Mouse (Mus musculus) embryonic facial prominence, embryonic 15.5 days (tissue): ENCODE data around the gene Batf3. TPM values are rescaled to one million over a fixed set of nuclear protein-coding genes. Genes with fewer than 3 reads are reported as not detected.

Experiments
- ATAC-seq: fragments of 200-750 bp; cut with Nextera tagmentation; 2 replicates; pipeline ENCODE4 v1.8.0; 2017; ENCODE audit warnings: low read depth, moderate TSS enrichment; ENCODE audit not compliant: insufficient number of reproducible peaks, low FRiP score, low TSS enrichment
- H3K27ac ChIP-seq: fragments of 300-500 bp; sonication (generic); replicated peaks from 2 replicates; pipeline ENCODE4 v1.5.1; 2015; ENCODE audit warnings: mild to moderate bottlenecking, inconsistent platforms
- H3K27me3 ChIP-seq: fragments of 300-500 bp; sonication (generic); 2 replicates; pipeline ENCODE4 v1.6.1; 2015; ENCODE audit warnings: inconsistent platforms
- H3K36me3 ChIP-seq: fragments of 300-500 bp; sonication (generic); 2 replicates; pipeline ENCODE4 v1.6.1; 2015; ENCODE audit warnings: mild to moderate bottlenecking, inconsistent platforms
- H3K4me1 ChIP-seq: fragments of 300-500 bp; sonication (generic); 2 replicates; pipeline ENCODE4 v1.6.1; 2015; ENCODE audit warnings: inconsistent platforms
- H3K4me2 ChIP-seq: fragments of 300-500 bp; sonication (generic); replicated peaks from 2 replicates; pipeline ENCODE4 v1.6.1; 2015; ENCODE audit warnings: mild to moderate bottlenecking, inconsistent platforms
- H3K4me3 ChIP-seq: fragments of 300-500 bp; sonication (generic); replicated peaks from 2 replicates; pipeline ENCODE4 v1.5.1; 2015; ENCODE audit warnings: mild to moderate bottlenecking, inconsistent platforms
- H3K9ac ChIP-seq: fragments of 300-500 bp; sonication (generic); 2 replicates; pipeline ENCODE4 v1.6.1; 2015; ENCODE audit warnings: inconsistent platforms
- H3K9me3 ChIP-seq: fragments of 300-500 bp; sonication (generic); replicated peaks from 2 replicates; pipeline ENCODE4 v1.6.1; 2016; ENCODE audit warnings: inconsistent platforms
- WGBS: fragments of 180-500 bp; shearing (Covaris S2); methylation state at CpG from one replicate; pipeline ENCODE4 v1.1.7; 2015; 5-methylcytosine and 5-hydroxymethylcytosine counted together
- polyA plus RNA-seq: library from polyadenylated mRNA; unstranded; fragments of >200 nt; fragmentation: Nextera tagmentation; extraction: Ambion mirVana; gene quantifications from 2 replicates; pipeline ENCODE4 v1.2.1, GENCODE M21; 2015

Gene Batf3
- polyA plus RNA-seq, result 5.8 and 7.6 TPM in 2 replicates

DNA sequence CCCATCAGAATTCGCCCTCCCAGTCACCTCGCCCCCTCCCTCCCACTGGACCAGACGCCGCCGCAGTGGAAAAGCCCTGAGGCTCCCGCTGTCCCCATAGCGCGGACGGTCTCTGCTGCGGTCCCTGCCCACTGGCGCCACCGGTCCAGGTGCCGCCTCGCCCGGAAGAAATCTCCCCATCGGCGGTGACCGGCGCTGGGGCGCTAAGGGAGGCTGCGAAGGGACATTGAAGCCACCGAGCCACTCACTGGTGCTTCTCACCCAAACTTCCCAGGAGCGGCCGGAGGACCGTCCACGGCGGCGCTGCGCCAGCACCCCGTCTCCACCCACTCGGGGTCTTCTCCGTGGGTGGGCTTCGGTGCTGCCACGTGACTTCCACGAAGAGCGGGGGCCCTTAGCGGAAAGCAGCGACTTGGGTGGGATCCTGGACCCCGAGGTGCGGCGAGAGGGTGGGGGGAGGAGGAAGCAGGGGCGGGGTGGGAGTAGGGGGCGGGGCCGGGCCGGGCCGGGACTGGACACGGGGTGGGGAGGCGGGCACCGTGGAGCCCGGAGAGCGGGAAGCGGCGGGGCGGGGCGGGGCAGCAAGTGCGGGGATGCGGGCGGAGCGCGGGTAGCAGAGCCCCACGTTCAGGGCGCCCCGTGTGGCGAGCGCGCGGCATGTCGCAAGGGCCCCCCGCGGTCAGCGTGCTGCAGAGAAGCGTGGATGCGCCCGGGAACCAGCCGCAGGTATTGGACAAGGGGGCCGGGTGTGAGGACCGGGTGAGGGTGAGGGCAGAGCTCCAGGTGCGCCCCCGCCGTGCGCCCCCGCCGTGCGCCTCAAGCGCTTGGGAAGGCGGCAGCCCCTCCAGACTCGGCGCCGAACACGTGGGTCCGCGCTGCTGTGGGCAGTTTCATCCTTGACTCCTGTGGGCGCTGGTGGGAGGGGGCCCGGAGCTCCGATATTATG, at the start of gene Batf3:
Gene Batf3, plus strand, starts transcription at position 46 of the 946 bp plus-strand sequence.
- H3K4me2 ChIP-seq, result peak within 1 kb of the TSS; percentile 99
- H3K9me3 ChIP-seq, result no peaks in the 10 kb centered on the region
- no peaks in the 10 kb centered on the region for H3K36me3 ChIP-seq
- H3K27ac ChIP-seq, result no peak within 1 kb of the TSS
- peaks cover 12% of the 10 kb centered on the region for H3K4me1 ChIP-seq
- H3K27me3 ChIP-seq, result peaks cover 15% of the 10 kb centered on the region
- H3K4me3 ChIP-seq, result peak within 1 kb of the TSS; percentile 65
- peak within 1 kb of the TSS; percentile 42 for H3K9ac ChIP-seq
- peak; percentile 52 for ATAC-seq
- WGBS, result under 1% methylated on average over 82 of the region's 95 CpGs

- 94% methylated on average over 3 of the region's 3 CpGs for WGBS
- no peak overlapping the region for H3K9ac ChIP-seq
Measured at GRCm38 (mm10) chr1:191053555-191053954, 44.1 kb upstream of the Batf3 start.

DNA sequence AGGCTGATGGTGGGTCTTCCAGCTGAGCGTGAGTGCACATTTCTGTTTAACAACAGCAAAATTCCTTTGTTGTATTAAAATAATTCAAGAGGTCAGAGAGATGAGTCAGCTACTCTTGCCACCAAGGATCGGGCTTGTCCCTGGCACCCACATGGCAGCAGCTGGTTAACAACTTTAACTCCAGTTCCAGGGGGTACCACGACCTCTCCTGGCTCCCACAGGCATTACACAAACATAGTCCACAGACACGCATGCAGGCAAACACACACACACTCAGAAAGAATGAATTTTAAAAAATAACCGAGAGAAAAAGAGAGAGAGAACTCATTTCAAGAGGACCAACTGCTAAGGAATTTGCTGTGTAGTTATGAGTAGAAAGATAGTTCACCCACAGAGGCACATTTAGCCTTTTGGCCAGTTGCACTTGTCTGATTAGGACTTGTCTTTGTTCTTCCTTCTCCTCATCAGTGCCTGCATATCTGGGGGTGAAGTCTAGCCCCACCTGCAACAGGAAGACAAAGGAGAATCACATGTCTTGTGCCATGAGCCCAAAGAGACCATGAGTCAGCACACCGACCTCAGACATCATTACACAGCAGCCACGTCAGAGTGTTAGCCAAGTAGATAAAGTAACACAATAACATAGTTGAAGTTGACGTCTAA, 42.6 kb upstream of the Batf3 start:
- no peak overlapping the region for H3K4me3 ChIP-seq
- no peaks in the 10 kb centered on the region for H3K36me3 ChIP-seq
- no peak overlapping the region for H3K9ac ChIP-seq
- H3K27ac ChIP-seq, result no peak overlapping the region
- 65% methylated on average over 8 of the region's 8 CpGs for WGBS
- no peak for ATAC-seq
- H3K4me2 ChIP-seq, result no peak overlapping the region
- H3K27me3 ChIP-seq, result no peaks in the 10 kb centered on the region
- H3K4me1 ChIP-seq, result no peaks in the 10 kb centered on the region
- H3K9me3 ChIP-seq, result no peaks in the 10 kb centered on the region

More at GRCm38 (mm10) chr1:191053555-191053954, 44.1 kb upstream of the Batf3 start:
- Histone ChIP-seq H3K4me1 (no peaks in the 10 kb centered on the region), H3K4me3 (no peak overlapping the region), H3K9me3 (no peaks in the 10 kb centered on the region), H3K27me3 (no peaks in the 10 kb centered on the region), H3K36me3 (no peaks in the 10 kb centered on the region), H3K4me2 (no peak overlapping the region), H3K27ac (no peak overlapping the region)
- no peak for ATAC-seq

DNA sequence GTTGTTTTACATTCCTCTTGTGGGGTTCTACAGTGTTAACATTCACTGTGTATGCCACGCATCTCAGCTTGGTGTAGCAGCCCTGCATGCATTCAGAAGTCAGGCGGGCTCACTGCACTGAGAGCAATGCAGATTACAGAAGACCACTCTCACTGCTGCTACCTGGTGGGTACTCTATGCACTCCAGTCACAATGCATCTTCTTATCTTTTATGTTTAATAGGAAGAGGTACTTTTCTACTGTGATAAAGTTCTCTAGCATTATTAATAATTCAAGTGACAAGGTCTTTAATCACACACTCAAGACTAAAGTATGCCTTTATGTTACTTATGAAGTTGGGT, 42.1 kb upstream of the Batf3 start:
- Histone ChIP-seq H3K9ac (no peak overlapping the region), H3K27ac (no peak overlapping the region), H3K27me3 (no peaks in the 10 kb centered on the region), H3K4me3 (no peak overlapping the region), H3K9me3 (no peaks in the 10 kb centered on the region), H3K4me2 (no peak overlapping the region), H3K36me3 (no peaks in the 10 kb centered on the region), H3K4me1 (no peaks in the 10 kb centered on the region)
- no peak for ATAC-seq
- 72% methylated on average over 2 of the region's 2 CpGs for WGBS

- Histone ChIP-seq H3K4me1 (no peaks in the 10 kb centered on the region), H3K4me2 (no peak overlapping the region), H3K27ac (no peak overlapping the region), H3K27me3 (no peaks in the 10 kb centered on the region), H3K9ac (no peak overlapping the region), H3K4me3 (no peak overlapping the region), H3K9me3 (no peaks in the 10 kb centered on the region), H3K36me3 (no peaks in the 10 kb centered on the region)
- ATAC-seq, result no peak
- 60% methylated on average over 3 of the region's 3 CpGs for WGBS
Measured at GRCm38 (mm10) chr1:191057461-191057860, 40.2 kb upstream of the Batf3 start.

GRCm38 (mm10) chr1:191062241-191062780, 35.3 kb upstream of the Batf3 start:
- Histone ChIP-seq H3K36me3 (peaks cover 9% of the 10 kb centered on the region), H3K27ac (peak overlapping the region; percentile 65), H3K9ac (peak overlapping the region; percentile 73), H3K9me3 (no peaks in the 10 kb centered on the region), H3K4me1 (peaks cover 10% of the 10 kb centered on the region), H3K4me3 (peak overlapping the region; percentile 83), H3K4me2 (peak overlapping the region; percentile 92), H3K27me3 (no peaks in the 10 kb centered on the region)
- WGBS, result 3% methylated on average over 15 of the region's 15 CpGs
- peak; percentile 51 for ATAC-seq

DNA sequence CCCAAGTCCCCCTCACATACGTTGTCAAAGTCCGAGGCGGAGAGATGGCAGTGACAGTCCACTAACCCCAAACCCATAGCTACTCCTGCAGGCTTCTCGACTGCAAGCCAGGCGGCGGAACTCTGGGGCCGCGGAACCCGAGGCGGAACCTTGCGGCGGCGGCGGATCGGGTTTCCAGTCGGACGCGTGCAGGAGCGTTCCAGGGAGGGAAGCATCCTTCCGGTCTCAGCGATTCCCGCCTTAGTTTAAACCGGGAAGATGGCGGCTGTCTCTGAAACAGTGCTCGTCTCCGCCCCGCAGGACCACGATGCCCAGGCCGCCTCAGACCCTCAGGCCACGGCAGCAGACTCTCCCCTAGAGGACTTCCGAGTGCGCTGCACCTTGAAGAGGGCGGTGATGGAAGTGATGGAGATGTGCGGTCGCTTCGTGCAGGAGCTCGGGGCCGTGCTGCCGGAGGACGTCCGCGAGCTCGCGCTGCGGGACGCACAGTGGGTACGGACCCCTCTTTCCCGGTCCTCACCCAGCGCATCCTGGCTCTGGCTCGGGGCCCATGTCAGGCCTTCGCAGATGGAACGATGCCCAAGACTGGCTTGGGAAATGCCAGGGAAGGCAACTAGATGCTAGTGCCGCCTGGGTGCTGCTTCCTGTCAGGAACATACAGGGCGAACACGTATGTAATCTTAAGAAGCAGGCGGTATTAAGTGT, 34.7 kb upstream of the Batf3 start, which contains the start of the genes Tatdn3 and Nsl1:
Gene Tatdn3, minus strand, starts transcription at position 152 of the 705 bp plus-strand sequence.
Gene Nsl1, plus strand, starts transcription at position 232 of the 705 bp plus-strand sequence.
- H3K4me2 ChIP-seq, result peak within 1 kb of the TSS; percentile 92
- H3K27ac ChIP-seq, result peak within 1 kb of the TSS; percentile 65
- no peaks in the 10 kb centered on the region for H3K9me3 ChIP-seq
- WGBS, result under 1% methylated on average over 56 of the region's 56 CpGs
- peak within 1 kb of the TSS; percentile 83 for H3K4me3 ChIP-seq
- H3K27me3 ChIP-seq, result no peaks in the 10 kb centered on the region
- peaks cover 13% of the 10 kb centered on the region for H3K36me3 ChIP-seq
- peak; percentile 83 for ATAC-seq
- H3K4me1 ChIP-seq, result peaks cover 10% of the 10 kb centered on the region
- peak within 1 kb of the TSS; percentile 73 for H3K9ac ChIP-seq

DNA sequence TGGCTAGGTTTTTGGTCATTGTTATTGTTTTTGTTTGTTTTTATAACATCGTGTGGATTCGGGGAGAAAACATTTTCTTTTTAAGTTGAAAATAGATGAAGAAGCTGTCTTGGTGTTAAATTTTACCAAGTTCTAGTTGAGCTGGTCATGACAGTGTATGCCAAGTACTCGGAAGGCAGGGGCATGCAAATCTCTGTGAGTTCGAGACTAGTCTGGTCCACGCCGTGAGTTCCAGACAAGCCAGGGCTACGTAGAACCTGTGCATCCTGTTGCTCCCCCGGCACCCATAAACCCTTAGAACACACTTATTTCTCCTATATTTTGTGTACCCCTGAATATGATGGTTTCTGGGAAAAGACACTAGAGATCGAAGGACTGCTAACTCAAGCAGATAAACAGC, 33.9 kb upstream of the Batf3 start:
- Histone ChIP-seq H3K27me3 (no peaks in the 10 kb centered on the region), H3K4me2 (peak overlapping the region; percentile 92), H3K4me3 (peak overlapping the region; percentile 83), H3K4me1 (peaks cover 10% of the 10 kb centered on the region), H3K9me3 (no peaks in the 10 kb centered on the region), H3K27ac (no peak overlapping the region), H3K36me3 (peaks cover 18% of the 10 kb centered on the region), H3K9ac (no peak overlapping the region)
- no peak for ATAC-seq
- 56% methylated on average over 9 of the region's 9 CpGs for WGBS

GRCm38 (mm10) chr1:191064535-191064934, 33.1 kb upstream of the Batf3 start:
- no peak for ATAC-seq
- Histone ChIP-seq H3K4me3 (no peak overlapping the region), H3K9me3 (no peaks in the 10 kb centered on the region), H3K4me2 (no peak overlapping the region), H3K27ac (no peak overlapping the region), H3K27me3 (no peaks in the 10 kb centered on the region), H3K4me1 (peaks cover 10% of the 10 kb centered on the region), H3K36me3 (peaks cover 23% of the 10 kb centered on the region), H3K9ac (no peak overlapping the region)
- 80% methylated on average over 2 of the region's 2 CpGs for WGBS

- no peak overlapping the region for H3K4me3 ChIP-seq
- 86% methylated on average over 4 of the region's 4 CpGs for WGBS
- H3K9ac ChIP-seq, result no peak overlapping the region
- peaks cover 10% of the 10 kb centered on the region for H3K4me1 ChIP-seq
- ATAC-seq, result no peak
- no peaks in the 10 kb centered on the region for H3K9me3 ChIP-seq
- H3K4me2 ChIP-seq, result no peak overlapping the region
- no peak overlapping the region for H3K27ac ChIP-seq
- no peaks in the 10 kb centered on the region for H3K27me3 ChIP-seq
- peaks cover 29% of the 10 kb centered on the region for H3K36me3 ChIP-seq
Measured at GRCm38 (mm10) chr1:191065188-191065587, 32.5 kb upstream of the Batf3 start.

DNA sequence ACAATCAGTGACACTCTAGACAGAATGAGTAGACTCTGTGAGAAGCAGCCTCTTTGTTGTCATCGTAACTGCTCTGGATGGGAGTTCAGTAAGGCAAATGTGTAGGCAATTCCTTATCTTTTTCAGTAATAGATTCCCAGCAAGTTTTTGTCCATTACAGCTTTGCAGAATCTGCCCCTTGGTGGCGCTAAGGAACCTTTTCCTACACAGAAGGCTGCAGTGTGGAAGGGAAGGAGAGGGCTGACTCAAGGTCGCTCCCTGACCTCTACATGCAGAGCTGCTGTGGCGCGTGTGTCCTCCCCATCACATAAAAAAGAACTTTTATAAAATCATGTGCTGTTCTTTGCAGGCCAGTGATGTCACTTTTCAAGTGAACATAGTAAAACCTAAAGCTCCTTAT, 29.3 kb upstream of the Batf3 start:
- H3K27ac ChIP-seq, result no peak overlapping the region
- 84% methylated on average over 5 of the region's 5 CpGs for WGBS
- H3K4me3 ChIP-seq, result no peak overlapping the region
- no peaks in the 10 kb centered on the region for H3K9me3 ChIP-seq
- H3K9ac ChIP-seq, result no peak overlapping the region
- H3K27me3 ChIP-seq, result no peaks in the 10 kb centered on the region
- peaks cover 7% of the 10 kb centered on the region for H3K4me1 ChIP-seq
- ATAC-seq, result no peak
- no peak overlapping the region for H3K4me2 ChIP-seq
- peaks cover 59% of the 10 kb centered on the region for H3K36me3 ChIP-seq
